Mouse (Mus musculus) stomach, postnatal 0 days (tissue): Measurements from ENCODE around the gene Pip5k1b. TPM values are rescaled to one million over a fixed set of nuclear protein-coding genes. Genes with fewer than 3 reads are reported as not detected.
A peak's percentile ranks its signal among the peaks of the same experiment; 100 is the strongest.

Source experiments
- ATAC-seq: fragments of 200-750 bp; cut with Nextera tagmentation; 2 replicates; pipeline ENCODE4 v1.8.0; 2017; ENCODE audit not compliant: low FRiP score, low TSS enrichment
- DNase-seq: peaks from one replicate; pipeline ENCODE4 v3.0.0-alpha.2; 2016; ENCODE audit warnings: low spot score
- H3K27ac ChIP-seq: fragments of 300-500 bp; sonication (generic); replicated peaks from 2 replicates; pipeline ENCODE4 v1.5.1; 2014; ENCODE audit warnings: mild to moderate bottlenecking, control low read depth
- H3K27me3 ChIP-seq: fragments of 300-500 bp; sonication (generic); 2 replicates; pipeline ENCODE4 v1.6.1; 2014; ENCODE audit warnings: low read length; ENCODE audit not compliant: control insufficient read depth, insufficient read depth
- H3K36me3 ChIP-seq: fragments of 300-500 bp; sonication (generic); 2 replicates; pipeline ENCODE4 v1.6.1; 2014; ENCODE audit warnings: low read length, mixed read lengths; ENCODE audit not compliant: control insufficient read depth, insufficient read depth
- H3K4me1 ChIP-seq: fragments of 300-500 bp; sonication (generic); replicated peaks from 2 replicates; pipeline ENCODE4 v1.6.1; 2014; ENCODE audit warnings: antibody characterized with exemption; ENCODE audit not compliant: control insufficient read depth, insufficient read depth
- H3K4me2 ChIP-seq: fragments of 300-500 bp; sonication (generic); replicated peaks from 2 replicates; pipeline ENCODE4 v1.6.1; 2014; ENCODE audit warnings: low read depth, mild to moderate bottlenecking, control low read depth, moderate library complexity
- H3K4me3 ChIP-seq: fragments of 300-500 bp; sonication (generic); 2 replicates; pipeline ENCODE4 v1.5.1; 2014; ENCODE audit warnings: low read depth, low read length, control low read depth
- H3K9ac ChIP-seq: fragments of 300-500 bp; sonication (generic); 2 replicates; pipeline ENCODE4 v1.6.1; 2014; ENCODE audit warnings: mild to moderate bottlenecking, low read length, control low read depth, mixed read lengths
- H3K9me3 ChIP-seq: fragments of 300-500 bp; sonication (generic); 2 replicates; pipeline ENCODE4 v1.6.1; 2016; ENCODE audit warnings: low read length; ENCODE audit not compliant: control insufficient read depth
- CTCF ChIP-seq: IDR thresholded peaks from 2 replicates; pipeline ENCODE4 v1.5.1; 2016; ENCODE audit warnings: antibody characterized with exemption, low read depth, mild to moderate bottlenecking, moderate library complexity
- EP300 ChIP-seq: optimal IDR thresholded peaks from 2 replicates; pipeline ENCODE3; 2016; ENCODE audit warnings: antibody characterized with exemption
- WGBS: fragments of 180-500 bp; shearing (Covaris S2); extraction: QIAGEN DNeasy Blood & Tissue Kit; methylation state at CpG from one replicate; pipeline ENCODE4 v1.1.7; 2014; 5-methylcytosine and 5-hydroxymethylcytosine counted together
- polyA plus RNA-seq: library from polyadenylated mRNA; unstranded; fragments of >200 nt; fragmentation: Nextera tagmentation; extraction: Ambion mirVana; gene quantifications from 2 replicates; pipeline ENCODE4 v1.2.1, GENCODE M21; 2015

Gene Pip5k1b
- polyA plus RNA-seq, 1 experiment from 2014 or later: 5.5 TPM

- WGBS: 50% methylated on average over 4 of the region's 4 CpGs
- Histone ChIP-seq H3K27me3 (no peaks in the 10 kb centered on the region), H3K9me3 (no peaks in the 10 kb centered on the region), H3K36me3 (0 out of 2 replicates have a peak, but pooled peaks cover 3% of the 10 kb centered on the region), H3K27ac (no peak overlapping the region), H3K4me2 (no peak overlapping the region), H3K4me3 (no peak overlapping the region), H3K9ac (no peak overlapping the region), H3K4me1 (peaks cover 3% of the 10 kb centered on the region; the same call in 1 of the 2 replicates)
- TF ChIP-seq CTCF: no peak
- no peak for TF ChIP-seq EP300
- no peak for ATAC-seq
- DNase-seq: no peak
These were observed 287.1 kb downstream of the Pip5k1b start for GRCm38 (mm10) chr19:24268531-24268930.

GRCm38 (mm10) chr19:24266046-24266830 lies 289.4 kb downstream of the Pip5k1b start:
- Histone ChIP-seq H3K4me1 (no peaks in the 10 kb centered on the region), H3K4me3 (no peak overlapping the region), H3K27me3 (no peaks in the 10 kb centered on the region), H3K27ac (peak overlapping the region; percentile 70), H3K4me2 (no peak overlapping the region; the same call in 1 of the 2 replicates), H3K9ac (no peak overlapping the region), H3K36me3 (0 out of 2 replicates have a peak, but pooled peaks cover 3% of the 10 kb centered on the region), H3K9me3 (no peaks in the 10 kb centered on the region)
- WGBS: 68% methylated on average over 7 of the region's 7 CpGs
- peak; percentile 38; the same call in 1 of the 2 replicates for ATAC-seq
- TF ChIP-seq EP300 (no peak), CTCF (peak; percentile 40; the same call in 1 of the 2 replicates)
- peak; percentile 48 for DNase-seq

- Histone ChIP-seq H3K27me3 (no peaks in the 10 kb centered on the region), H3K4me1 (no peaks in the 10 kb centered on the region), H3K4me3 (no peak overlapping the region), H3K27ac (no peak overlapping the region), H3K9me3 (no peaks in the 10 kb centered on the region), H3K36me3 (0 out of 2 replicates have a peak, but pooled peaks cover 3% of the 10 kb centered on the region), H3K9ac (no peak overlapping the region), H3K4me2 (no peak overlapping the region)
- DNase-seq: peak; percentile 90
- WGBS: 39% methylated on average over 7 of the region's 7 CpGs
- ATAC-seq: peak; percentile 77
- peak; percentile 91 for TF ChIP-seq CTCF
- TF ChIP-seq EP300: no peak
These were observed 290.7 kb downstream of the Pip5k1b start for GRCm38 (mm10) chr19:24264991-24265390.

GRCm38 (mm10) chr19:24262736-24263135 lies 292.9 kb downstream of the Pip5k1b start:
- Histone ChIP-seq H3K27ac (no peak overlapping the region), H3K9ac (no peak overlapping the region), H3K4me3 (no peak overlapping the region), H3K4me2 (no peak overlapping the region), H3K9me3 (no peaks in the 10 kb centered on the region), H3K27me3 (no peaks in the 10 kb centered on the region), H3K4me1 (no peaks in the 10 kb centered on the region), H3K36me3 (0 out of 2 replicates have a peak, but pooled peaks cover 3% of the 10 kb centered on the region)
- ATAC-seq: no peak
- DNase-seq: no peak
- WGBS: 95% methylated on average over 14 of the region's 14 CpGs
- TF ChIP-seq CTCF (no peak), EP300 (no peak)

DNA sequence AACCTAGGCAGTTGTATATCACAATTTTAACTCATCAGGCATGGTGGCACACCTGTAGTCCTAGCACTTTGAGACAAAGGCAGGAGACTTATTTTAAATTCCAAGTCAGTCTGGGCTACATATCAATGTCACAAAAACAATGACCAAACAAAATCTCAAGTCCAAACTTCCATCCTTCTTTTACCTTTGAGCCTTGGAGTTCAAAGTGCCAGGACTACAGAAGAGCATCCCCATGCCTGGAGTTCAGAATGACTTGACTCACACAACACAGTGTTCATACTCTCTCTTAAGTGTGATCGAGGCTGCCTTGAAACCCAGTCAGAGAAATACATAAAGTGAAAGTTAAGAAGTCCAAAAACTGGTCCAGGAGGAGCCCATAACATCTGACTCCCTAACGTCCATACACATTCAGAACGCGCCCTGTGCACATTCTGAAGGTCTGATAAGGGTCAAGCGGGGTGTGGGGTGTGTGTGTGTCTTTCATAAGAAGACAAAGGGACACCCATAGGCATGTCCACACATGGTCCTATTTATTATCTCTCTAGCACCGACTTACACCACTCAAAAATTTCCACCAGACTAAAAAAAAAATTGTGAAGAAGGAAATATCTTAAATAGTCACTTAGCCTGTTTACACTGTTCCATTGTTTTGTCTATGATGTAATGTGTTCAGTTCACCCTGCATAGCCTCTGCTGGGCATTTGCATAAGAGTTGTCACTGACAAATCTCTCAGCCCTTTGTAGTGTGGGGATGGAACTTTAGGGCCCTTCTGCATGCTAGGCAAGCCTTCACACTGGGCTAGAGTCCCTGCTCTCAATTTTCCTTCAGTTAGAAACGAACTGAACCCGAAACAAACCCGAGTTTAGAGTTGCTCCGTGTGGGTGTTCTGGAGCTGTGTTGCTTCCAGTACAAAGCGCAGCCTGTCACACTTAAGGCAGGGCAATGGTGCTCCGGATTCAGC lies 296.0 kb downstream of the Pip5k1b start:
- H3K4me1 ChIP-seq: no peaks in the 10 kb centered on the region
- peak; percentile 62; the same call in 1 of the 2 replicates for ATAC-seq
- no peak for TF ChIP-seq EP300
- no peak for TF ChIP-seq CTCF
- H3K27me3 ChIP-seq: no peaks in the 10 kb centered on the region
- no peaks in the 10 kb centered on the region for H3K9me3 ChIP-seq
- no peak overlapping the region for H3K4me3 ChIP-seq
- H3K36me3 ChIP-seq: 0 out of 2 replicates have a peak, but pooled peaks cover 3% of the 10 kb centered on the region
- H3K4me2 ChIP-seq: no peak overlapping the region
- H3K27ac ChIP-seq: no peak overlapping the region
- DNase-seq: peak; percentile 33
- no peak overlapping the region for H3K9ac ChIP-seq
- WGBS: 60% methylated on average over 12 of the region's 12 CpGs
